Mouse (Mus musculus): ENCODE measurements around the gene Uts2b.
A peak's percentile ranks its signal among the peaks of the same experiment; 100 is the strongest.

The Uts2b gene

GRCm38 (mm10) chr16:27370191-27370590, at the start of gene Uts2b:
Gene Uts2b, minus strand, starts transcription at chr16:27370239.
- DNase-seq: no peak

- no peak for DNase-seq
Measured at GRCm38 (mm10) chr16:27417632-27418031, 47.6 kb upstream of the Uts2b start.

- DNase-seq: no peak
Measured at GRCm38 (mm10) chr16:27416937-27417584, 47.0 kb upstream of the Uts2b start.

GRCm38 (mm10) chr16:27404107-27404506, 34.1 kb upstream of the Uts2b start:
- no peak for DNase-seq

GRCm38 (mm10) chr16:27401579-27401978, 31.5 kb upstream of the Uts2b start:
- DNase-seq: no peak

GRCm38 (mm10) chr16:27399719-27400253, 29.7 kb upstream of the Uts2b start:
- DNase-seq: no peak

- no peak for DNase-seq
Measured at GRCm38 (mm10) chr16:27399026-27399718, 29.1 kb upstream of the Uts2b start.

- no peak for DNase-seq
Measured at GRCm38 (mm10) chr16:27396951-27397350, 26.9 kb upstream of the Uts2b start.

- no peak for DNase-seq
Measured at GRCm38 (mm10) chr16:27395251-27396037, 25.4 kb upstream of the Uts2b start.

GRCm38 (mm10) chr16:27391845-27392244, 21.8 kb upstream of the Uts2b start:
- DNase-seq: no peak

- no peak for DNase-seq
Measured at GRCm38 (mm10) chr16:27390306-27390705, 20.3 kb upstream of the Uts2b start.

- DNase-seq: peak; percentile 17
Measured at GRCm38 (mm10) chr16:27389534-27390282, 19.7 kb upstream of the Uts2b start.

GRCm38 (mm10) chr16:27388761-27389451, 18.9 kb upstream of the Uts2b start, which contains the start of gene Ccdc50:
Gene Ccdc50, plus strand, starts transcription at chr16:27388869.
- peak; percentile 83 for DNase-seq

GRCm38 (mm10) chr16:27387634-27388611, 17.9 kb upstream of the Uts2b start:
- peak; percentile 47 for DNase-seq

- DNase-seq: no peak
Measured at GRCm38 (mm10) chr16:27386850-27387407, 16.9 kb upstream of the Uts2b start.

- DNase-seq: no peak
Measured at GRCm38 (mm10) chr16:27385649-27386048, 15.6 kb upstream of the Uts2b start.

GRCm38 (mm10) chr16:27384893-27385603, 15.0 kb upstream of the Uts2b start:
- no peak for DNase-seq

GRCm38 (mm10) chr16:27382217-27382616, 12.2 kb upstream of the Uts2b start:
- no peak for DNase-seq

GRCm38 (mm10) chr16:27376556-27376955, 6.5 kb upstream of the Uts2b start:
- DNase-seq: no peak

- DNase-seq: no peak
Measured at GRCm38 (mm10) chr16:27375318-27375717, 5.3 kb upstream of the Uts2b start.
